Mouse (Mus musculus) monocyte, adult 2 months (primary cell): ENCODE results near the gene Hcfc1r1.

ENCODE experiments used
- DNase-seq, 2 experiments: peaks; one replicate each; pipeline ENCODE4 v3.0.0; 2022; ENCODE audit warnings: low spot score in 2 of 2, low read depth in 1 of 2

The Hcfc1r1 gene

GRCm38 (mm10) chr17:23673424-23674073, at the start of gene Hcfc1r1, which contains the start of gene Thoc6:
TSS of gene Hcfc1r1 (plus strand) at chr17:23673596.
TSS of gene Thoc6 (minus strand) at chr17:23673882.
- DNase-seq, result peak; percentile 65 to 85

GRCm38 (mm10) chr17:23627813-23628212, 45.6 kb upstream of the Hcfc1r1 start:
- DNase-seq, result no peak

- peak; percentile 24 to 58 for DNase-seq
Measured at GRCm38 (mm10) chr17:23630195-23631020, 43.0 kb upstream of the Hcfc1r1 start.

- DNase-seq, result no peak
Measured at GRCm38 (mm10) chr17:23631241-23631640, 42.2 kb upstream of the Hcfc1r1 start.

- no peak for DNase-seq
Measured at GRCm38 (mm10) chr17:23644613-23645495, 28.5 kb upstream of the Hcfc1r1 start, which contains the start of gene Mmp25. TSS of gene Mmp25 (minus strand) at chr17:23645277.

- DNase-seq, result no peak
Measured at GRCm38 (mm10) chr17:23645894-23646293, 27.5 kb upstream of the Hcfc1r1 start.

- no peak for DNase-seq
Measured at GRCm38 (mm10) chr17:23651363-23651762, 22.0 kb upstream of the Hcfc1r1 start.

- no peak for DNase-seq
Measured at GRCm38 (mm10) chr17:23653324-23653723, 20.1 kb upstream of the Hcfc1r1 start.

GRCm38 (mm10) chr17:23654001-23654400, 19.4 kb upstream of the Hcfc1r1 start:
- no peak for DNase-seq

- DNase-seq, result no peak
Measured at GRCm38 (mm10) chr17:23654410-23654809, 19.0 kb upstream of the Hcfc1r1 start.

- DNase-seq, result no peak
Measured at GRCm38 (mm10) chr17:23658450-23658849, 14.9 kb upstream of the Hcfc1r1 start.

- DNase-seq, result no peak
Measured at GRCm38 (mm10) chr17:23660117-23660875, 13.1 kb upstream of the Hcfc1r1 start, which contains the start of gene Bicdl2. TSS of gene Bicdl2 (plus strand) at chr17:23660506.

- no peak for DNase-seq
Measured at GRCm38 (mm10) chr17:23660876-23661200, 12.6 kb upstream of the Hcfc1r1 start.

- DNase-seq, result no peak
Measured at GRCm38 (mm10) chr17:23661526-23661925, 11.9 kb upstream of the Hcfc1r1 start.

- DNase-seq, result no peak
Measured at GRCm38 (mm10) chr17:23664556-23665021, 8.8 kb upstream of the Hcfc1r1 start.

GRCm38 (mm10) chr17:23665511-23665910, 7.9 kb upstream of the Hcfc1r1 start:
- no peak for DNase-seq

GRCm38 (mm10) chr17:23670516-23671074, 2.8 kb upstream of the Hcfc1r1 start:
- no peak for DNase-seq

- DNase-seq, result no peak
Measured at GRCm38 (mm10) chr17:23671519-23671918, 1.9 kb upstream of the Hcfc1r1 start.

- no peak for DNase-seq
Measured at GRCm38 (mm10) chr17:23672761-23673160, 635 bp upstream of the Hcfc1r1 start.

GRCm38 (mm10) chr17:23674271-23674952, 1.0 kb downstream of the Hcfc1r1 start:
- no peak for DNase-seq
